Mouse (Mus musculus) adipocyte (in vitro differentiated cells): ENCODE measurements around the gene Amz1.

ENCODE experiments used
- DNase-seq: peaks from one replicate; pipeline ENCODE4 v3.0.0-alpha.2; 2016; ENCODE audit warnings: low spot score

The Amz1 gene

GRCm38 (mm10) chr5:140726062-140726839 is 2.3 kb downstream of the Amz1 start:
- no peak for DNase-seq

- no peak for DNase-seq
These were observed 3.2 kb downstream of the Amz1 start for GRCm38 (mm10) chr5:140726946-140727740.

GRCm38 (mm10) chr5:140731040-140731797 is 7.3 kb downstream of the Amz1 start:
- no peak for DNase-seq

GRCm38 (mm10) chr5:140732195-140732594 is 8.3 kb downstream of the Amz1 start:
- DNase-seq = no peak

GRCm38 (mm10) chr5:140733336-140733735 is 9.4 kb downstream of the Amz1 start:
- no peak for DNase-seq

GRCm38 (mm10) chr5:140735297-140735696 is 11.4 kb downstream of the Amz1 start:
- DNase-seq = no peak

- DNase-seq = no peak
These were observed 12.2 kb downstream of the Amz1 start for GRCm38 (mm10) chr5:140736166-140736565.

- DNase-seq = no peak
These were observed 15.9 kb downstream of the Amz1 start for GRCm38 (mm10) chr5:140739813-140740212.

- no peak for DNase-seq
These were observed 17.1 kb downstream of the Amz1 start for GRCm38 (mm10) chr5:140741040-140741439.

GRCm38 (mm10) chr5:140741877-140742276 is 17.9 kb downstream of the Amz1 start:
- peak; percentile 63 for DNase-seq

- DNase-seq = no peak
These were observed 19.8 kb downstream of the Amz1 start for GRCm38 (mm10) chr5:140743706-140744131.

- peak; percentile 66 for DNase-seq
These were observed 24.5 kb downstream of the Amz1 start for GRCm38 (mm10) chr5:140748425-140748824.

GRCm38 (mm10) chr5:140749062-140749875 is 25.3 kb downstream of the Amz1 start:
- peak; percentile 86 for DNase-seq

GRCm38 (mm10) chr5:140750925-140751324 is 27.0 kb downstream of the Amz1 start:
- DNase-seq = peak; percentile 25

GRCm38 (mm10) chr5:140752041-140752440 is 28.1 kb downstream of the Amz1 start:
- no peak for DNase-seq

GRCm38 (mm10) chr5:140752639-140753038 is 28.7 kb downstream of the Amz1 start:
- DNase-seq = no peak

GRCm38 (mm10) chr5:140753223-140753622 is 29.3 kb downstream of the Amz1 start:
- no peak for DNase-seq

GRCm38 (mm10) chr5:140758864-140759263 is 34.9 kb downstream of the Amz1 start:
- no peak for DNase-seq

- no peak for DNase-seq
These were observed 38.6 kb downstream of the Amz1 start for GRCm38 (mm10) chr5:140762540-140762939.

GRCm38 (mm10) chr5:140764921-140765613 is 41.1 kb downstream of the Amz1 start:
- peak; percentile 76 for DNase-seq

- DNase-seq = no peak
These were observed 42.6 kb downstream of the Amz1 start for GRCm38 (mm10) chr5:140766566-140766965.
